Mouse (Mus musculus) olfactory bulb, adult 2 months (tissue): Measurements from ENCODE around the gene Cyp2d12.
"Not testable (repeated sequence)": the region's sequence is repeated elsewhere in the genome, so short reads cannot be mapped to it uniquely, and the experiment has no call there.

Experiments
- CTCF ChIP-seq: fragments of 200-500 bp; IDR thresholded peaks from 2 replicates; pipeline ENCODE4 v1.5.1; 2012; ENCODE audit warnings: low read depth, mild to moderate bottlenecking, low read length, moderate library complexity; ENCODE audit not compliant: insufficient read depth
- POLR2A ChIP-seq: fragments of 200-500 bp; IDR thresholded peaks from 2 replicates; pipeline ENCODE4 v1.6.1; 2012; ENCODE audit warnings: mild to moderate bottlenecking, low read depth, low read length, moderate library complexity; ENCODE audit not compliant: insufficient read depth

DNA sequence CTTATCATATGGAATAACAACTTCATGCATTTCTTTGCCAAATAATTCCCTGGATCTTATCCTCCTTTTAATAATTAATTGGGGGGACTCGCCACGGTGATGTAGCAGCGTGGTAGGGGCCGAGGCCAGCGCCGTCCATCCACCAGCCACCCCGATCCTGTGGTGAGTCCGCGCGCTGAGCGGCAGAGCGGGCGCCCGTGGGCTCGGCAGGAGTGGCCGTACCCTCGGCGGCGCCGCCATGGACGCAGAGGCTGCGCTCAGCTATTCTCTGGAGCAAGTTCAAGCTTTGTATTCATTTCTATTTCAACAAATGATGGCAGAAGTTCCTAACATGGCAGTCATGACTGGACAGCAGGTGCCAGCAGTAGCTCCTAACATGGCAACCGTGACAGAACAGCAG is 38.7 kb upstream of the Cyp2d12 start:
- not testable (repeated sequence) for TF ChIP-seq POLR2A, CTCF
